Mouse (Mus musculus): ENCODE data around the gene Gm9044. TPM values are rescaled to one million over a fixed set of nuclear protein-coding genes. Genes with fewer than 3 reads are reported as not detected.
"Not testable (repeated sequence)": the region's sequence is repeated elsewhere in the genome, so short reads cannot be mapped to it uniquely, and the experiment has no call there.

The Gm9044 gene
- 0.11 TPM in 1 of 2 replicates, not detected in the other for polyA plus RNA-seq (2015; fragmentation: Nextera tagmentation; extraction: Ambion mirVana)

DNA sequence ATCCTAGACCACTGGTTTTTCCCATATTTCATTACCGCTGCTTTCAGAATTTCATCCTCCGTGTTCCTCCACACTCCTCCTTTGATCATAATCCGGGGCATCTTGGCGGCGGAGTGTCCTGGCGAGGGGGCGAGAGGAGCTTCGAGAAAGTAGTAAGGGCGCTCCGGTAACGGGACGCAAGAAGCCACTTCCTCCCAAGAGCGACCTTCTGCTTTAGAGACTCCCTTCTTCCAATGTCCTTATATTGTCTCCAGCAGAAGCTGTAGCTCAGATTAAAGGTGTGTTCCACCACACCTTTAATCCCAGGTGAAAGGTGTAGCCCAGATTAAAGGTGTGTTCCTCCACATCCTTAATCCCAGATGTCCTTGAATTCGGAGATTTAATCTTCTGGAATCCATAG is at the start of gene Gm9044:
Gene Gm9044 (minus strand): TSS at position 101 of the 400 bp plus-strand sequence.
- not testable (repeated sequence) for H3K4me3 ChIP-seq (replicated peaks); ATAC-seq; H3K27ac ChIP-seq; H3K4me1 ChIP-seq (replicated peaks); H3K4me2 ChIP-seq (replicated peaks); H3K36me3 ChIP-seq; H3K9me3 ChIP-seq; H3K27me3 ChIP-seq; H3K9ac ChIP-seq (replicated peaks)
- no CpG with 5 or more reads among the region's 14 CpGs for WGBS

DNA sequence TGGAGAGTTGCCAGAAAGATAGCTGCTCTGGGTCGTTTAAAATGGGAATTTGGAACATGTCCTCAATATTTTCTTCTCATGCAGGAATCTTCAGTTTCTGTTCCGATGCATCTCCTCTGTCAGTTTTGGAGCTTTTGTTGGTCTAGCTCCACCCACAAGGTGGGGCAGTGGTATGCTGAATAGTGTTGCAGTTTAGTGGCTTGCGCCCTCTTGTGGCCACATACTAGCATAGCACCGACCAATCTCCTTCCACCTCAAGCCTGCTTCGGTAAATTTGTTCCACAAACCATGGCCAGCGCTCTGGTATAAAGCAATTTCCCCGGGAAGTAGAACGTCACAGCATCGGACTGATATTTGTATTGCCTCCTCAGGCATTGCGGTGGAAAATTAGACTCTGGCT is 38.2 kb upstream of the Gm9044 start:
- ATAC-seq, result peak; percentile 91
- WGBS, result 9% methylated on average over 10 of the region's 10 CpGs
- H3K4me1 ChIP-seq (replicated peaks), result no peaks in the 10 kb centered on the region
- no peaks in the 10 kb centered on the region; the same call in 1 of the 2 replicates for H3K9me3 ChIP-seq
- no peaks in the 10 kb centered on the region for H3K27me3 ChIP-seq
- no peak overlapping the region for H3K9ac ChIP-seq (replicated peaks)
- peak overlapping the region; percentile 40 for H3K4me2 ChIP-seq (replicated peaks)
- H3K4me3 ChIP-seq (replicated peaks), result no peak overlapping the region
- H3K27ac ChIP-seq, result no peak overlapping the region
- no peaks in the 10 kb centered on the region for H3K36me3 ChIP-seq

- no peaks in the 10 kb centered on the region for H3K27me3 ChIP-seq
- WGBS, result 89% methylated on average over 9 of the region's 9 CpGs
- H3K36me3 ChIP-seq, result no peaks in the 10 kb centered on the region
- no peak overlapping the region for H3K27ac ChIP-seq
- H3K9ac ChIP-seq (replicated peaks), result no peak overlapping the region
- no peaks in the 10 kb centered on the region; the same call in 1 of the 2 replicates for H3K9me3 ChIP-seq
- no peaks in the 10 kb centered on the region for H3K4me1 ChIP-seq (replicated peaks)
- peak; percentile 53; the same call in 1 of the 2 replicates for ATAC-seq
- H3K4me2 ChIP-seq (replicated peaks), result no peak overlapping the region
- H3K4me3 ChIP-seq (replicated peaks), result no peak overlapping the region
These were observed 37.3 kb upstream of the Gm9044 start for GRCm38 (mm10) chr10:118369518-118369917.

DNA sequence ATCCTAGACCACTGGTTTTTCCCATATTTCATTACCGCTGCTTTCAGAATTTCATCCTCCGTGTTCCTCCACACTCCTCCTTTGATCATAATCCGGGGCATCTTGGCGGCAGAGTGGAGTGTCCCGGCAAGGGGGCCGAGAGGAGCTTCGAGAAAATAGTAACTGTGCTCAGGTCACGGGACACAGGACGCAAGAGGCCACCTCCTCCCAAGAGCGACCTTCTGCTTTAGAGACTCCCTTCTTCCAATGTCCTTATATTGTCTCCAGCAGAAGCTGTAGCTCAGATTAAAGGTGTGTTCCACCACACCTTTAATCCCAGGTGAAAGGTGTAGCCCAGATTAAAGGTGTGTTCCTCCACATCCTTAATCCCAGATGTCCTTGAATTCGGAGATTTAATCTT is 21.8 kb upstream of the Gm9044 start, which contains the start of gene Gm9049:
Gene Gm9049 (minus strand): TSS at position 101 of the 400 bp plus-strand sequence.
- 83% methylated on average over 1 of the region's 11 CpGs for WGBS
- H3K4me1 ChIP-seq (replicated peaks), result not testable (repeated sequence)

DNA sequence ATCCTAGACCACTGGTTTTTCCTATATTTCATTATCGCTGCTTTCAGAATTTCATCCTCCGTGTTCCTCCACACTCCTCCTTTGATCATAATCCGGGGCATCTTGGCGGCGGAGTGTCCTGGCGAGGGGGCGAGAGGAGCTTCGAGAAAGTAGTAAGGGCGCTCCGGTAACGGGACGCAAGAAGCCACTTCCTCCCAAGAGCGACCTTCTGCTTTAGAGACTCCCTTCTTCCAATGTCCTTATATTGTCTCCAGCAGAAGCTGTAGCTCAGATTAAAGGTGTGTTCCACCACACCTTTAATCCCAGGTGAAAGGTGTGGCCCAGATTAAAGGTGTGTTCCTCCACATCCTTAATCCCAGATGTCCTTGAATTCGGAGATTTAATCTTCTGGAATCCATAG is 16.4 kb upstream of the Gm9044 start, which contains the start of gene Gm9048:
Gene Gm9048 (minus strand): TSS at position 101 of the 400 bp plus-strand sequence.
- H3K4me2 ChIP-seq (replicated peaks); H3K27ac ChIP-seq; H3K4me3 ChIP-seq (replicated peaks); ATAC-seq; H3K9ac ChIP-seq (replicated peaks); H3K27me3 ChIP-seq; H3K4me1 ChIP-seq (replicated peaks); H3K9me3 ChIP-seq; H3K36me3 ChIP-seq: not testable (repeated sequence)
- 75% methylated on average over 1 of the region's 14 CpGs for WGBS

More for the DNA sequence above, 21.8 kb upstream of the Gm9044 start, which contains the start of gene Gm9049:
- not testable (repeated sequence) for H3K4me2 ChIP-seq (replicated peaks); ATAC-seq; H3K4me3 ChIP-seq (replicated peaks); H3K36me3 ChIP-seq; H3K9ac ChIP-seq (replicated peaks); H3K9me3 ChIP-seq; H3K27ac ChIP-seq; H3K27me3 ChIP-seq

GRCm38 (mm10) chr10:118343155-118343554 is 10.9 kb upstream of the Gm9044 start, which contains the start of gene Gm9046:
Gene Gm9046, minus strand, starts transcription at chr10:118343255.
- H3K9ac ChIP-seq (replicated peaks); H3K36me3 ChIP-seq; H3K27ac ChIP-seq; H3K9me3 ChIP-seq; H3K4me2 ChIP-seq (replicated peaks); ATAC-seq; H3K27me3 ChIP-seq; H3K4me3 ChIP-seq (replicated peaks); H3K4me1 ChIP-seq (replicated peaks): not testable (repeated sequence)
- WGBS, result no CpG with 5 or more reads among the region's 14 CpGs

DNA sequence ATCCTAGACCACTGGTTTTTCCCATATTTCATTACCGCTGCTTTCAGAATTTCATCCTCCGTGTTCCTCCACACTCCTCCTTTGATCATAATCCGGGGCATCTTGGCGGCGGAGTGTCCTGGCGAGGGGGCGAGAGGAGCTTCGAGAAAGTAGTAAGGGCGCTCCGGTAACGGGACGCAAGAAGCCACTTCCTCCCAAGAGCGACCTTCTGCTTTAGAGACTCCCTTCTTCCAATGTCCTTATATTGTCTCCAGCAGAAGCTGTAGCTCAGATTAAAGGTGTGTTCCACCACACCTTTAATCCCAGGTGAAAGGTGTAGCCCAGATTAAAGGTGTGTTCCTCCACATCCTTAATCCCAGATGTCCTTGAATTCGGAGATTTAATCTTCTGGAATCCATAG is 5.5 kb upstream of the Gm9044 start, which contains the start of gene Gm9045:
Gene Gm9045 (minus strand): TSS at position 101 of the 400 bp plus-strand sequence.
- not testable (repeated sequence) for H3K9ac ChIP-seq (replicated peaks); H3K9me3 ChIP-seq; H3K27ac ChIP-seq; H3K4me1 ChIP-seq (replicated peaks); H3K27me3 ChIP-seq; H3K4me3 ChIP-seq (replicated peaks); ATAC-seq; H3K36me3 ChIP-seq; H3K4me2 ChIP-seq (replicated peaks)
- WGBS, result no CpG with 5 or more reads among the region's 14 CpGs

DNA sequence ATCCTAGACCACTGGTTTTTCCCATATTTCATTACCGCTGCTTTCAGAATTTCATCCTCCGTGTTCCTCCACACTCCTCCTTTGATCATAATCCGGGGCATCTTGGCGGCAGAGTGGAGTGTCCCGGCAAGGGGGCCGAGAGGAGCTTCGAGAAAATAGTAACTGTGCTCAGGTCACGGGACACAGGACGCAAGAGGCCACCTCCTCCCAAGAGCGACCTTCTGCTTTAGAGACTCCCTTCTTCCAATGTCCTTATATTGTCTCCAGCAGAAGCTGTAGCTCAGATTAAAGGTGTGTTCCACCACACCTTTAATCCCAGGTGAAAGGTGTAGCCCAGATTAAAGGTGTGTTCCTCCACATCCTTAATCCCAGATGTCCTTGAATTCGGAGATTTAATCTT is 5.3 kb downstream of the Gm9044 start, which contains the start of gene Gm9040:
Gene Gm9040 (minus strand): TSS at position 101 of the 400 bp plus-strand sequence.
- H3K4me1 ChIP-seq (replicated peaks); H3K9ac ChIP-seq (replicated peaks); H3K4me2 ChIP-seq (replicated peaks); H3K36me3 ChIP-seq; ATAC-seq; H3K27ac ChIP-seq; H3K9me3 ChIP-seq; H3K27me3 ChIP-seq; H3K4me3 ChIP-seq (replicated peaks): not testable (repeated sequence)
- no CpG with 5 or more reads among the region's 11 CpGs for WGBS

DNA sequence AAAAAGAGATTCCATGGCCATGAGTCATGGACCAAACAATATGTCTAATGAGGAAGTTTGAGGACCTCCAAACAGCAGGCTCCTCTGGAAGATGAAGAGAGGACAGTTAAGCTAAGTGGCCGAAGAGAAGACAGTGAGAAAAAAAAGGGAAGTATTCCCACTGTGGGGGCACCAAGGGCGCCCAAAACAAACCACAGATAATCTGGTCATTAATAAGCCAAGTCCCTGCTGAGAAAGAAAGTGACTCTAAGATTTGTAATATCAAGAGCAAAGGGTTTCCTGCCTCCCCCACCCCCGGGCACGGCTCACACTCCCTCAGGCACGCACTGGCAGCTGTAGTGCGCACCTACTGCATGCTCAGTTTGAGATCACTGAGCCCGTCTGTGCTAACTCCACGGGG is 13.2 kb downstream of the Gm9044 start:
- Histone ChIP-seq H3K4me2 (replicated peaks) (no peak overlapping the region), H3K4me1 (replicated peaks) (no peaks in the 10 kb centered on the region), H3K27me3 (no peaks in the 10 kb centered on the region), H3K4me3 (replicated peaks) (no peak overlapping the region), H3K27ac (no peak overlapping the region), H3K9ac (replicated peaks) (no peak overlapping the region), H3K36me3 (no peaks in the 10 kb centered on the region), H3K9me3 (no peaks in the 10 kb centered on the region)
- 92% methylated on average over 8 of the region's 8 CpGs for WGBS
- ATAC-seq, result no peak

DNA sequence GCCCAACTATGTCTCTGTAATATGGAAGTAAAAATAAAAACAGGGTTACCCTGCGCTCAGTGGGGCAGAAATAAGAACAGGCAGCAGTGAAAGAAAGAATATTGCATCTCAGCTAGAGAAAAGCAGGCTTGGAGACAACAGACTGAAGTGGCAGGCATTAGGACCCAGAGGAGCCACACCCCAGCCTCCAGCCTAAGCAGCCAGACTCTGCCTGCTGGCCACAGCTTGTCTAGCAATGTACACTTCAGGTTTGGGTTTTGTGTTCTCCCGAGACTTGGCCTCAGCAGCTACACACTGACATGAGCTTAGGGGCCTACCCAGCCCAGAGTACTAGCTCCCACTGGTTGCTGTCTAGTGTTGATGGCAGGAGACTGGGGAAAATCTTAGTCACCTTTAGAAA is 30.1 kb downstream of the Gm9044 start:
- H3K27me3 ChIP-seq; H3K4me2 ChIP-seq (replicated peaks); H3K36me3 ChIP-seq; H3K9me3 ChIP-seq; H3K9ac ChIP-seq (replicated peaks); H3K4me3 ChIP-seq (replicated peaks); ATAC-seq; H3K4me1 ChIP-seq (replicated peaks); H3K27ac ChIP-seq: not testable (repeated sequence)
- whole genome bisulfite sequencing, result 43% methylated on average over 2 of the region's 2 CpGs

DNA sequence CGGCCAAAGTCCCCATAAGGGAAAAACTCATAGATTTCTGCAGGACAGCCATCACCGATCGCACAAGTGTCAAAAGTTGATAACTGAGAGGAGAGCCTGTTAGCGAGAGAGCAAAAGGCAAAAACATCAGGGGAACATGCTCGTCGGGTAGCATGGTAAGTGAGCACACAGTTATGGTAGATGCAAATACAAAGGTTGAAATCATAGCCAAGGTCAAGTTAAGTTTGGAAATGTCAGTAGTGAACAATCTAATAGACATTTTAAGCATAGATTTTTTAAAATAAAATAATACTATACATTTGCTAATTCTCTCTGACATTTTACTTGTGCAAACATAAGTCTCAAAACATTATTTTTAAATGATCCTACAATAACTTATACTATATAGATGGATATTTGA is 37.3 kb downstream of the Gm9044 start, which contains the start of gene Iltifb:
Gene Iltifb (minus strand): TSS at position 101 of the 400 bp plus-strand sequence.
- no peak within 1 kb of the TSS for H3K27ac ChIP-seq
- no peaks in the 10 kb centered on the region for H3K36me3 ChIP-seq
- H3K4me1 ChIP-seq (replicated peaks), result no peaks in the 10 kb centered on the region
- no peak within 1 kb of the TSS for H3K9ac ChIP-seq (replicated peaks)
- no peak within 1 kb of the TSS for H3K4me3 ChIP-seq (replicated peaks)
- no peak within 1 kb of the TSS for H3K4me2 ChIP-seq (replicated peaks)
- ATAC-seq, result no peak
- no peaks in the 10 kb centered on the region for H3K9me3 ChIP-seq
- 94% methylated on average over 6 of the region's 6 CpGs for WGBS
- no peaks in the 10 kb centered on the region for H3K27me3 ChIP-seq

- H3K4me2 ChIP-seq (replicated peaks); H3K4me3 ChIP-seq (replicated peaks); H3K9ac ChIP-seq (replicated peaks); H3K4me1 ChIP-seq (replicated peaks); H3K27ac ChIP-seq; H3K36me3 ChIP-seq; H3K27me3 ChIP-seq; H3K9me3 ChIP-seq; ATAC-seq: not testable (repeated sequence)
- 95% methylated on average over 2 of the region's 5 CpGs for WGBS
These were observed 49.2 kb downstream of the Gm9044 start for GRCm38 (mm10) chr10:118283016-118283415.

DNA sequence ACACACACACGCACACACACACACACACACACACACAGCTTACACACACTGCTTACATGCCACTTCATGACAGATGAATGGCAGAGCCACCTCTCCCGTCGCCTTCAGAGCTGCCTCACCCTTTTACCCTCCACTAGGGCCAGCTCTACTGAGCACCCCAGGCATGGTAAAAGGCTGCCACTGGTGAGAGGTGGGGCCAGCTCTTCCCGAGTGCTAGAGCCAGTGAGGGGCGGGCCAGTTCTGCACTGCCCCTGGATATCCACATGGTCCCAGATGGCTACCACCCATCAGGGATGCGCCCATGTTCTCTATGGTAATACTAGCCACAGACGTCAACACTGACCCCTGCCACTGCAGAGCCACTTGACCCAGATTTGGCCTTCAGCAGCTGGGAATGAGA is 49.6 kb downstream of the Gm9044 start:
- 81% methylated on average over 7 of the region's 7 CpGs for WGBS
- H3K27ac ChIP-seq, result not testable (repeated sequence)

More for the DNA sequence above, 49.6 kb downstream of the Gm9044 start:
- H3K4me3 ChIP-seq (replicated peaks); ATAC-seq; H3K4me1 ChIP-seq (replicated peaks); H3K4me2 ChIP-seq (replicated peaks); H3K27me3 ChIP-seq; H3K9ac ChIP-seq (replicated peaks); H3K9me3 ChIP-seq; H3K36me3 ChIP-seq: not testable (repeated sequence)

Measured in midbrain, embryonic 13.5 days (tissue).